Mouse (Mus musculus) monocyte, adult 2 months (primary cell): ENCODE measurements around the gene Tgfb1i1.

Experiments
- DNase-seq, 2 experiments: peaks; one replicate each; pipeline ENCODE4 v3.0.0; 2022; ENCODE audit warnings: low spot score in 2 of 2, low read depth in 1 of 2

Gene Tgfb1i1

DNA sequence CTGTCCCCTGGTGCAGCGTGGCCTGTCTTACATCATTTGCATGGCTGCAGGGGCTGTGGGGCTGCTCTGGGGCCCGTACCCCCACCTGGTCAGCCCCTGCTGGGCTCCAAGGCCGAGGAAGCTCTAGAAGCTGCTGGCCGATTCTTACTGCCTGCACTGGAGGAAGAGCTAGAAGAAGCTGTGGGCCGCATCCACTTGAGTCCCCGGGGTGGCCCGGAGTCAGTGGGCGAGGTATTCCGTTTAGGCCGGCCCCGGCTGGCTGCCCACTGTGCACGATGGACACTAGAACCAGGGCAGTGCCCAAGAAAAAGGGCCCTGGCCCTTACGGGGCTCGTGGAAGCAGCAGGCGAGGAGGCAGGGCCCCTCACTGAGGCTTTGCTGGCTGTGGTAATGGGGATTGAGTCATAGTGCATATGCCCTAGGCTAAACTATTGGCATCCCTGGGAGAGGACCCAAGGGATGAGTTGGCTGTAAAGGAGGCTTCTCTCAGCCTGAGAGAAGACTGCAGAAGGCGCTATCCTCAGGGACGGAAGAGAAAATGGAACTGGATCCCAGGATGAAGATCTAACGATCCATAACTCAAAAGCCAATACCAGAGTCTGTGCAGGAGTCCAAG, 2.1 kb upstream of the Tgfb1i1 start:
- no peak for DNase-seq

DNA sequence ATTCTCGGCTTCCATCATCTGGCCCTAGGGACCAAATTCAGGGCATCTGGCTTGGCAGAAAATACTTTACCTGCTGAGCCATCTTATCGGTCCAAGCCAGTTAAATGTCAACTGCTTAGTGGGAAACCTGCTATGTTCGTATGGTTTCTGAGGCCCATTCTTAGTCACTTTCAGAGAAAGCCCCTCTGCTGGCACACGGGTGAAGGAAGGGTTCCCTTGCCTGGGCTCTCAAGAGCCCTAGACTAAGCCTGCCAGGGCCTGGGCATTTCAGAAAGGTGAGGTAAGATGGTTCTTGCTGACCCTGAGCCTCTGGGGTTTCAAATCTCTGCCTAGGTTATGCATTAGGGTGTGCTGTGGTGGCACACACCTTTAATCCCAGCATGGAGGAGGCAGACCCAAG, 1.1 kb upstream of the Tgfb1i1 start:
- DNase-seq, result no peak

DNA sequence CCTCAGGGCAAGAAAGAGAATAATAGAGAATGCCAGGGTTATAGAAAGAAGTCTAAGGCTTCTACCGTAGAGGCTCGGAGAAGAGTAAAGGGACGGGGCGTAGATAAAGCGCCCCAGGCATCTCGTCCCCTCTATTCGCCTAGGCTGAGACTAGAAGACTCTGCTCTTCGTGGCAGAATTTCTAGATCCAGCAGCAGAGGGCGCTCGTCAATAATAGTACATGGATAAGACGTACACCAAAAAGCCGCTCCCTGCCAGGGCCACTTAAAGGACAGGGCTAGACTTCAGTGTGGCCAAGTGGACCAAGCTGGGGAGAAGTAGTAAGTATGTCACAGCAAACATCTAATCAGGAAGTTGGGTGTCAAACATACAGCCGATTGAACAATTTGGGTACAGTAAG, 831 bp downstream of the Tgfb1i1 start:
- peak in 1 of 2 experiments; percentile 54 for DNase-seq

DNA sequence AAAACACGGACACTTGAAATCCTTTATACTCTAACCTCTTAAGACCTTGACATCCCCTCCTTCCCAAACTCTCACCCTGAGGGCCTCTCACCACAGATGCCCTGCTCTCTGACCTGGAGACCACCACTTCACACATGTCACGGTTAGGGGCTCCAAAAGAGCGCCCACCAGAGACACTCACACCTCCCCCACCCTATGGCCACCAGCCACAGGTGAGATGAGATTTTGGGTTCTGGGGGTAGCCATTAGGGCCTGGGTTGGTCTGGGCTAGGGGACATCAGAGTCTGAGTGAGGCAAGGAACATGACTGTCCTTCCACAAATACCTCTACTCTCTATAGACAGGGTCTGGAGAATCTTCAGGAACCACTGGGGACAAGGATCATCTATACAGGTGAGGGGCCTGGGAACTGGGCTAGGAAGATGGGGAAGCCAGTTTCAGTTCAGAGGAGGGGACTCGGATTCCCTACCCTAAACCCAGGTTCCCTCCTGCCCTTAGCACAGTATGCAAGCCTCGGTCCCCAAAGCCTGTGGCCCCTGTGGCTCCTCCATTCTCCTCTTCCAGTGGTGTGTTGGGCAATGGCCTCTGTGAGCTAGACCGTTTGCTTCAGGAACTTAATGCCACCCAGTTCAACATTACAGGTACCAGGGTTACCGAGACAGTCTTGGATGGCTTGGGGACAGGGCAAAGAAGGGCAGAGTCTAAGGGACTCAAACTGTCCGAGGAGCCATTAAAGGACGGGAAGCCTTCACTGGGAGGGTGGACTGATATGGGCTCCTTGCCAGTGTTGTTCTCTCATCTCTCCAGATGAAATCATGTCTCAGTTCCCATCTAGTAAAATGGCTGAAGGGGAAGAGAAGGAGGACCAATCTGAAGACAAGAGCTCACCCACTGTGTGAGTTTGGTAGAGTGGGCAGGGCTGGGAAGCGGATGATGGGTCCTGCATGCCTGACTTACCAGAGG, 1.8 kb downstream of the Tgfb1i1 start:
- no peak for DNase-seq

DNA sequence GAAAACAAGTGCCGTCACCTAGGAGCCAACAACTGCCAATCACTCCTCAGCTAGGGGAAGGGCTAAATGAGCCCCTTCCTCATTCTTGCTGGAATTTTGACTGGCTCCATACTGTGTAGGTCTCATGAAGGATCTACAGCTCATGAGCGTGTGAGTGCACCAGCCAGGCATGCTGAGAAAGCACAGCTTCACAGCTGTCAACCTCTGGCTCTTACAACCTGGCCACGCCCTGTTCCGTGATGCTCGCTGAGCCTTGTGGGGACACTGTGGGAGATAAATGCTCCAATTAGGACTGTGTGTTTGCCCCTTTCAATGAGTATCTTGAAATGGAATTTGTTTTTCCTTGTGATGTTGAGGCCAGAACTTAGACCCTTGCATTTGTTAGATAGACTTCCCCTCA, 3.4 kb downstream of the Tgfb1i1 start:
- no peak for DNase-seq

DNA sequence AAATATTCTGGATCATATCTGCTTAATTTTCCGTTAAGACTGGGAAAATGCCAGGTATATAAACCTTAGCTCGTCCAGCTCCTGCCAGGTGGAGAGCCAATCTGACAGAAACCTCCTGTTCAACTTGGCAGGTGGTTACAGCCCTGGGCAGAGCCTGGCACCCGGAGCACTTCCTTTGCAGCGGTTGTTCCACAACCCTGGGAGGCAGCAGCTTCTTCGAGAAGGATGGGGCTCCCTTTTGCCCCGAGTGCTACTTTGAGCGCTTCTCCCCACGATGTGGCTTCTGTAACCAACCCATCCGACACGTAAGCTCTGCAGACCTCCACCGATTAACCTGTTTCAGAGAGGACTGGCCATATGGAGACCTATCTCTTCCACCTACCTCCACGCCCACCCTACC, 5.3 kb downstream of the Tgfb1i1 start:
- no peak for DNase-seq

DNA sequence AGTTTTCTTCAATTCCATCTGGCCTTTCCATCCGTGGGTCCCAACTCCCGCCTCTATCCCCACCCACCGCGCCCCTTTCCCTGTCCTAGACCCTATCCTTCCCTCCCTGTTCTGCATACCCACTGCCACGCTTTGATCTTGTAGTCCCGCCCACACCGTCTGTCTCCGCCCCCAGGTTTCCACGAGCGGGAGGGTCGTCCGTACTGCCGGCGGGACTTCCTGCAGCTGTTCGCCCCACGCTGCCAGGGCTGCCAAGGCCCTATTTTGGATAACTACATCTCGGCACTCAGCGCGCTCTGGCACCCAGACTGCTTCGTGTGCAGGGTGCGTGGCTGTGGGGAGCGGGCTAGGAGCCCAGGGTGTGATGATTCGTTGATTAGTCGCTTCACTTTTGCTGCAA, 6.0 kb downstream of the Tgfb1i1 start:
- DNase-seq, result no peak

DNA sequence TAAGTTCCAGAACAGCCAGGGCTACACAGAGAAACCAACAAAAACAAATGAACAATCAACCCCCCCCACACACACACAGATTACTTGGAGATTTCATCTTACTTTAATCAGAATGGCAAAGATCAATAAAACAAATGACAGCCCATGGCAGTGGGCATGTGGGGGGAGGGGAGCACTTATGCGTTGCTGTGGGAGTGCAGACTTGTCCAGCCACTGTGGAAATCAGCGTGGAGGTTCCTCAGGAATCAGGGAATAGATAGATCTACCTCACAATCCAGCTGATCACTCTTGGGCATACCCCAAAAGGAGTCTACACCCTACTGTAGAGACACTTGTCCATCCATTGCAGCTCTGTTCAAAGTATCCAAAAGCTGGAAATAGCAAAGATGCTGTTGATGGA, 8.4 kb downstream of the Tgfb1i1 start:
- DNase-seq, result no peak

DNA sequence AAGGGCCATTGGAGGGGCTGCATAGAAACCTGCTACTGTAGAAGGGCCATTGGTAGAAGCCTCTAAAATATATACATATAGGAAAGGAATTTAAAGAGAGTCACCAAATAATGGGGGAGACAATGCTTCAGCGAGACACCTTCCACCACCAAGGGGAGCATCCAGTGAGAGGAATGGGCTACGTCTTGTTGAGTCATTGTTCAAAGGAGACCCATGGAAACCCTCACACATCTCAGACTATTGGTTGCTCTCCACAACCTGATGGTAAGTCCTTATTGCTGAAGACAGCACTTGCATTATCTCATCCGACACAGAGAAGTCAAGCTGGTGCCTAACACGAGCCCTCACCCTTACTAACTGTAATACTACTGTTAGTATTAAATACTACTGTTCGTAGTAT, 9.1 kb downstream of the Tgfb1i1 start:
- DNase-seq, result no peak

DNA sequence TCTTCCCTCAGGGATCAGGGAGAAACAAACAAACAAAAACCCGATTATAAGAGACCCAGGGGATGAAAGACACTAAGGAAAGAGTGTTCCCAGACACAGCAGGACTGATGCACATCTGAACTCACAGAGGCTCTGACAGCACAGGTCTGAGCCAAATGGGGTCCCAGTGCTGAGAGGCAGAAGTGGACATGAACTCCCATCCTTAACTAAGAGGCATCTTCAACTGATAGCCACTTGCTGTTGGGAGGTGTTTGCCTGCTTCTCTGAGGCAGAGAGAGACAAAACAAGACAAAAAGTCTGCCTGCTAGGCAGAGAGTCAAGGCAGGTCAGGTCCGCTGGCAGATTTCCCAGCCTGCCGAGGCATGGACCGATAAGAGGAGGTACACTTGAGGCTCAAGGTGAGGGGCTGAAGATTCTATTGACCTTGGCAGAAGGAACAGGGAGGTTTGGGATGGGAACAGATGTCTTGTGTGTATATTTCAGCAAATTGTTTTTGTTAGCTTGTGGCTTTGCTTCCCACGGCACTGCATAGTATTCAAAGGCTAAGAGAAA, 10.2 kb downstream of the Tgfb1i1 start:
- DNase-seq, result no peak

DNA sequence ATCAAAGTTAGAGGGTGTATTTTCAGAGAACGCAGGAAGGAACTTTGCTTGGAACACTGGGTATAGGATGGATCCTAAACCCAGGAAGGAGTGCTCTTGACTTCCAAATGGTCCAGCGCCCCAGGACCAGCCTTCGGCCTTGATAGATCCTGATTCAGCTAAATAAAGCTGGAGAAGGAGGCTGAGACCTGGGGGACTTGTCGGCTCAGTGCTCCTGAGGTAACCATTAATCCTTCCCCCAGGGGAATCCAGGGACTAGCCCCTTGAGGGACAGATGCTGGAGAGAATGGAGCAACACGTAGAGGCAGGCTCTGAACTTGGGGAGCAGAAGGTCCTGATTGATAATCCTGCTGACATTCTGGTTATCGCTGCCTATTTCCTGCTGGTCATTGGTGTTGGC, 18.8 kb downstream of the Tgfb1i1 start, which contains the start of gene Slc5a2:
Gene Slc5a2, plus strand, starts transcription at position 247 of the 400 bp plus-strand sequence.
- no peak for DNase-seq

DNA sequence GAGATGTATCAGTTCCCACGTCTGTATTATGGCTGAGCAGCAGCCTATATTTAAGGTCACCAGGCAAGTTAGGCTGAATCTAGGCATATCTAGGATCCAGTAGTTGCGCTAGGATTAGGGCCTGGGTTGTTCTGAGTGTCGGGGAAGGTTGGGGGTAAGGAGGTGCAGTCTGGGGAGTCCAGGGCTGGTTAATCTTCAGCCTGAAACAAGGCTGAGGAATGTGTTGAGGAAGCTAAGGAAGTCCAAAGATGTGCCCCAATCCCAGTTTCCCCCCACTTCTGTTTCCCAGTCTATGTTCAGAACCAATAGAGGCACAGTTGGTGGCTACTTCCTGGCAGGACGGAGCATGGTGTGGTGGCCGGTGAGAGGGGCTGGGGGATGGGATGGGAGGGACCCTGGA, 19.4 kb downstream of the Tgfb1i1 start:
- no peak for DNase-seq

DNA sequence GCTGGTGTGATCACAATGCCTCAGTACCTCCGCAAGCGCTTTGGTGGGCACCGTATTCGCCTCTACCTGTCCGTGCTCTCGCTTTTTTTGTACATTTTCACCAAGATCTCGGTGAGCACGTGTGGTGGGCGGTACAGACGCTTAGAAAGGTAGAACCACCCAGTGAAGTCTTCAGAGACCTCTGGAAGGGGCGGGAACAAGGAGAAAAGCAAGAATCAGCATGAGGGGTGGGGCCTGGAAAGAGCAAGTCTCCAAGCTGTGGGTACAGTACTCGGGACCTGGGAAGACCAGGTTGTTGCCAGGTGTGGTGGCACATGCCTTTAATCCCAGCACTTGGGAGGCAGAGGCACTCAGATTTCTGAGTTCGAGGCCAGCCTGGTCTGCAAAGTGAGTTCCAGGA, 20.8 kb downstream of the Tgfb1i1 start:
- no peak for DNase-seq

DNA sequence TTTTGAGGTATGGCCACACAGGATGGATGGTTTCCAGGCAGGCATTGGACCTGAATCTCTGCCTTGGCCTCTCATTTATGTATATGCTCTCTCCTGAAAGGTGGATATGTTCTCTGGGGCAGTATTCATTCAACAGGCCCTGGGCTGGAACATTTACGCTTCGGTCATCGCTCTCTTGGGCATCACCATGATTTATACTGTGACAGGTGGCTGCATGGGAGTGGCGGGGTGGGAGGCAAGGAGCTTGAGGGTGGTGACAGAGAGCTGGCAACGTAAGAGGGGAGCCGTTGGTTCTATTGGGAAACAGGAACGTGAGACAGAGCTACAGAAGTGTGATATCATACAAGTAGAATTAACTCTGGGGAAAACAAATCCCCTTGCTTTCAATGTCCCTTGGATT, 21.2 kb downstream of the Tgfb1i1 start:
- no peak for DNase-seq

DNA sequence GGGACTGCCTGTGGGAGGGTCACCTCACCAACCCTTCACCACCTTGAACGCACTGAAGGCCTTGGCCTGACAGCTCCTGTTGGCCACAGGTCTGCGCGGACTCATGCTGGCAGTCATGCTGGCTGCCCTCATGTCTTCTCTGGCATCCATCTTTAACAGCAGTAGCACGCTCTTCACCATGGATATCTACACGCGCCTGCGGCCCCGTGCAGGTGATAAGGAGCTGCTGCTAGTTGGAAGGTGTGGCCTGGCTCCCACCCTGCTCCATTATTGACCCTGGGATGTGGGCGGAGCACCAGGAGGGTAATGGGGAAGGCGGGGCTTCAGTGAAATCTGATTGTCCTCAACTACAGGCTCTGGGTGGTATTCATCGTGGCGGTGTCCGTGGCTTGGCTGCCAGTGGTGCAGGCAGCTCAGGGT, 23.8 kb downstream of the Tgfb1i1 start:
- DNase-seq, result no peak

DNA sequence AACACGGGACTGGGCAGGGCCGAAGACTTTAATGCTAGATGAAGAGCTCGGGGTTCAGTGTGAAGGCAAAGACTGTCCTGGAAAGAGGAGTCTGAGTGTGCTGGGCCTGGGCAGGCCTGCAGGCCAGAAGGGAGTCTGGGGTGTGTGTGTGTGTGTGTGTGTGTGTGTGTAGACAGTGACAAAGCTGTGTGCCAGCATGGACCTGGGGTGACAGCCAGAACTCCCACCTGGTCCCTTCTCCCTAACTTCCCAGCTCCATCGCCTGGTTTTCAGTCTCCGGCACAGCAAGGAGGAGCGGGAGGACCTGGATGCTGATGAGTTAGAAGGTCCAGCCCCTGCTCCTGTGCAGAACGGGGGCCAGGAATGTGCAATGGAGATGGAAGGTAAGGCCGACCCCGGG, 24.9 kb downstream of the Tgfb1i1 start:
- DNase-seq, result no peak

DNA sequence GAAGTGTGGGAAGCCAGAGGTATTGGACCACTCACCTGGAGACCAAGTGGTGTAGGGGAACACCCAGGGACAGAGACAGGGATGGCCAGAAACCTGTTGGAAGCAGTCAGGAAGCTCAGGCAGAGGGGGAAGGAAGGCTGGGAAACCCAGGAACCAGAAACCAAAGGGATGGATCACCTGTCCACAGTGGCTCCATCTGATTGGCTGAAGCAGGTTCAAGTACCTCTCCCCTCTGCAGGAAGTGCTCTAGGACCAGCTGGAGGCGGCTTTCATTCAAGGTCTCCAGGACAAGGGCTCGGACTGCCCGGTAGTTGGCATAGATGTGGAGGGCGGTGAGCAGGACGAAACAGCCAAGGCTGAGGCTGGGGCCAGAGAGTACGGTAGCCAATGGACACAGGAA, 29.4 kb downstream of the Tgfb1i1 start:
- DNase-seq, result no peak

DNA sequence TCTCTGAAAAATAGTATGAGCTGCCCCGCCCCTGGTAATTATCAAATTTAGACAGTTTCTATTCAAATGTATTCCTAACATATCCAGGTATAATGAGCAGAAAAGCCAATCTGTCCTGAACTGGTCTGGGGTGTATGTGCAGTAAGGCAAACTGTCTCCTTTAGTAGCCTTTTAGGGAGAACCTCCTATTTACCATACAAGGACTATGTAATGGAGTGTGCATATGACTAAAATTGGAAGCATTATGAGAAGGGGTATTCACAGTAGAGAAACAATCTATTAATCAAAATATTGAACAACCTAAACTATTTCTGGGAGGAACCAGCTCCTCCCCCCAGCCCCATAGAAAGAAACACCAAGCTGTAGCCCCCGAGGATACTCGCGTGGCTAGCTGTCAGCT, 33.1 kb downstream of the Tgfb1i1 start:
- no peak for DNase-seq

DNA sequence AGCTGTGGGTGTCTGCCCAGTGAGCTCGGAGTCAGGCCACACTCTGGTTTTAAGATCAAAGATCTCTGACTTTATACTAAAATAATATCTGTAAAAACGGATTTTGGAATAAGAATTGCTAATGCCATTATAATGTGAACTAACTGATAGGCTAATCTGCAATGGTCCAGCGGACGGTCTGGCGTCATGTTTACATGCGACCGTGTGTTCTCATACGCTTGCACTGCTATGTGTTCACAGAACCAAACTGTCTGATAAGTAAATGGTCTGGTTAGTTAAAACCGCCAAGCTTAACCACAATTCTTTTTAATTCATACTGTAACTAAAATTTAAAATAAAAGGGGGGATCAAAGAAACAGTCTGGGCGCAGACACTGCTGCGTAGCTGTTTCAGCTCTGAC, 35.2 kb downstream of the Tgfb1i1 start:
- no peak for DNase-seq

DNA sequence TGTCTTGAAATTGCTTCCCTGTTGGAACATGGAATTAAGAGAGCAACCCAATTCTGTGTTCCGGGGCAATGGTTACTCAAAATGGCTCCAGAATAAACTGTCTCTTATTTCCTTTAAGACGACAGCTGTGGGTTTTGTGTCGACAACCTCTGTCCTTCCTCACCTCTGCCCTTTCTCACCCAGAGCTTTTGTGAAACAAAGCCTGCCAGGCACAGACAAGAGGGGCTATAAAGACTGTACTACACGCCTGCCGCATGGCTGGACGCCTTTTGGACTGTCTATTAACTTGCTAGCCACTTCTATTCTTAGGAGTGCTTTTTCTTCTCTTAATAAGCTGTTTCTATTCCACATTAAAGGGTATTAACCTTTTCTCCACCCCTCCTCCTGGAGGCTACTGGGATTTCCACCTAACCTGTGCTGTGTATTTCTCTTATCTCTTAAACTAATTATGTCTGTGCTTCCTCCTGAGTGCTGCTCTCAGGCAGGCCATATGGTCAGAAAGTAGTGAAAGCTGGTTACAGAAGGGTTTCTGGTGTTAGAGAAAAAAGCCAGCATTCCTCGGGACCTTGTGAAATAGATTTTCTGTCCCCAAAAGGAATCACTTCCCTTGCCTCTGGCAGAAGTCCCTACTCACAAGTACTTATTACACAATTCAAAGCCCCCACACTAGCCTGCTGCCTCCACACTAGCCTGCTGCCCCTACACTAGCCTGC, 36.1 kb downstream of the Tgfb1i1 start:
- no peak for DNase-seq

DNA sequence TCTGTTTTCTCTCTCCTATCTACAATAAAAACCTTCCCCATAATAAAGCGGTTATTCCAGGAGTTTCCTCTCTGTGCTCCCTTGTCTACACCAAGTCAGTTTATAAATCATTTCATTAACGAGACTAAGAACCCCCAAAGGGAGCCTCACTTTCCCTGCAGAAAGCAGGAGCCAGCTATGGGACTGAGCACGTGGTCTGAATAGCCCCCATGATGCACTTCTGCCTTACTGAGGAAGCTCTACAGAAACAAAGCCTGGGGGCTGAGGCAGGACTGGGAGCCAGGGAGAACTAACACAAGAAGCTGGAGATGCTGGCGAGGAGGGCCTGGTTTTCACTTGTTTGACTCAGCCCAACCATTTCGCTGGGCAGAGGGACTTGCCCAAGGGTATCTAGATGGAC, 37.4 kb downstream of the Tgfb1i1 start:
- DNase-seq, result no peak

DNA sequence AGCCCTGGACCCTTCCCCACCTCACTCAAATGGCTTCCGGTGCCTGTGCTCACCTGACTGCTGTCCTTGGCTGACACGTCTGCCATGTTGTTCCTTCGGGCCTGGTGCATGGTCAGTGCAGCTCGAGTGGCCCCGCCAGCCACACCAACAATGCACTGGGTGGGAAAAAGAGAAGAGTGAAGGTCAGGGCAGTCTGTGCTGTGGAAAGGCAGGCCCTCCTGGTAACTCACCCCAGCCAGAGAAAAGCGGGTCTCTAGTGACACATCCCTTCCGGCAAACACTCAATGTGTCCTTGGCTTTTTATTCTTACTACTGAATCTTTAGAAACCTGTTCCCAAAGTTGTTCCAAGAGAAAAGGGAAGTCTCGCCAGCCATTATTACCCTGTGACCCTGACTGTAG, 38.4 kb downstream of the Tgfb1i1 start:
- DNase-seq, result no peak
